Comparison of ENCODE assay signal across 12 mouse cellular contexts in the genomic region with DNA sequence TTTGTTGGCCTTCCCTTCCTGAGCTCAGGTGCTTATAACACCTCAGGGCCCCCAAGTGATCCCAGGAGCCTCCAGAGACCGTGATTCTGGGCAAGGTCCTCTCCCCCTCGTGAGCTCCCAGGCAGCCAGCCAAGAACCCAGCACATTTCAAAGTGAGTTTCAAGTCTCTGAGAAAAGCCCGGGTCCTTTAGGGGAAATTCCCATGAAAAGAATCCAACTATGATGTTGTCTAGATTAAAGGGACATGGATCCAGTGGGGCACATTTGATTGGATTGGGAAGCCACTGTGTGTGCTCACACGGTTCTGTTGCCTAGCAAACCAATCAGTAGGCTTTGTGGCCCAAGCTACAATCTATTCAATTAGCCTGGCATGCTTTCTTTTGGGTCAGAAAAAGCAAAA.
DNase-seq lines count a peak whose midpoint lies in the region; ATAC-seq and TF ChIP-seq lines count a peak whose summit lies in the region.
"Had no signal": no experiment of that assay in that cellular context is flagged by ENCODE, and none has a peak within 500 bp of the region (broad histone marks: within the 10 kb centered on the region; RNA-seq: fewer than 3 reads in every experiment).

No protein-coding gene starts in this region.

- H3K27me3 ChIP-seq in forebrain, embryonic 13.5 days = peaks cover 47% of the 10 kb centered on the region
- peaks cover 79% of the 10 kb centered on the region for H3K27me3 ChIP-seq in forebrain, embryonic 10.5 days (ENCODE audit: poor library complexity, severe bottlenecking)
- no peaks in the 10 kb centered on the region for H3K27me3 ChIP-seq in lung, postnatal 0 days (replicated peaks; ENCODE audit: insufficient read depth, low read length)
- H3K27me3 ChIP-seq in embryonic facial prominence, embryonic 12.5 days = peaks cover 10% of the 10 kb centered on the region; the same call in 1 of the 2 replicates

- H3K9me3 ChIP-seq in forebrain, embryonic 13.5 days (replicated peaks) = no peaks in the 10 kb centered on the region
- H3K9me3 ChIP-seq in forebrain, embryonic 10.5 days = no peaks in the 10 kb centered on the region
- no peaks in the 10 kb centered on the region for H3K9me3 ChIP-seq in lung, postnatal 0 days (ENCODE audit: low read length)
- no peaks in the 10 kb centered on the region for H3K9me3 ChIP-seq in embryonic facial prominence, embryonic 12.5 days
- H3K9me3 ChIP-seq: liver, embryonic 15.5 days had no signal

- 0 out of 2 replicates have a peak, but pooled peaks have one; percentile 65 for ATAC-seq in forebrain, embryonic 13.5 days
- ATAC-seq in lung, postnatal 0 days = no peak
- no peak for ATAC-seq in embryonic facial prominence, embryonic 12.5 days (ENCODE audit: insufficient number of reproducible peaks, insufficient read depth, low FRiP score, low TSS enrichment)
- no peak for ATAC-seq in cerebellum, adult (ENCODE audit: insufficient number of reproducible peaks, low FRiP score, low TSS enrichment)

- no peak overlapping the region for H3K27ac ChIP-seq in forebrain, embryonic 13.5 days
- H3K27ac ChIP-seq in forebrain, embryonic 10.5 days = no peak overlapping the region
- H3K27ac ChIP-seq in lung, postnatal 0 days (ENCODE audit: low read length) = no peak overlapping the region
- H3K27ac ChIP-seq in embryonic facial prominence, embryonic 12.5 days = 0 out of 2 replicates have a peak overlapping the region, but pooled peaks have one; percentile 32
- H3K27ac ChIP-seq: liver, embryonic 15.5 days had no signal

- peaks cover 14% of the 10 kb centered on the region for H3K4me1 ChIP-seq in forebrain, embryonic 13.5 days
- peaks cover 30% of the 10 kb centered on the region for H3K4me1 ChIP-seq in forebrain, embryonic 10.5 days
- H3K4me1 ChIP-seq in lung, postnatal 0 days (ENCODE audit: insufficient read depth, low read depth, low read length) = no peaks in the 10 kb centered on the region
- no peaks in the 10 kb centered on the region for H3K4me1 ChIP-seq in lung, adult 2 months (ENCODE audit: control insufficient read depth, insufficient read depth, low read length)
- H3K4me1 ChIP-seq in embryonic facial prominence, embryonic 12.5 days = peaks cover 21% of the 10 kb centered on the region
- H3K4me1 ChIP-seq: liver, embryonic 15.5 days had no signal

- no peak overlapping the region for H3K4me2 ChIP-seq in forebrain, embryonic 13.5 days
- no peak overlapping the region for H3K4me2 ChIP-seq in lung, postnatal 0 days (replicated peaks; ENCODE audit: low read depth, low read length)
- no peak overlapping the region for H3K4me2 ChIP-seq in embryonic facial prominence, embryonic 12.5 days (replicated peaks)
- H3K4me2 ChIP-seq: liver, embryonic 15.5 days had no signal

- no peak overlapping the region for H3K9ac ChIP-seq in forebrain, embryonic 13.5 days
- H3K9ac ChIP-seq in lung, postnatal 0 days (replicated peaks; ENCODE audit: low read depth) = no peak overlapping the region
- H3K9ac ChIP-seq in embryonic facial prominence, embryonic 12.5 days = no peak overlapping the region
- H3K9ac ChIP-seq: liver, embryonic 15.5 days had no signal

- no peak for DNase-seq in forebrain, embryonic 10.5 days (ENCODE audit: extremely low spot score, low spot score)
- DNase-seq in lung, postnatal 0 days (ENCODE audit: low spot score) = peak; percentile 19
- DNase-seq in lung, adult 2 months = no peak
- DNase-seq in kidney, postnatal 36 days = peak; percentile 48 to 69
- DNase-seq in embryo, embryonic 9.5 days (ENCODE audit: extremely low spot score) = no peak
- DNase-seq: cerebellum, adult 11-12 months; gastrocnemius, postnatal 25 days had no signal

- TF ChIP-seq EP300 in lung, postnatal 0 days (IDR thresholded peaks at IDR 0.05) = no peak

- TF ChIP-seq CTCF in lung, postnatal 0 days (IDR thresholded peaks at IDR 0.05) = no peak
- no peak for TF ChIP-seq CTCF in lung, adult 2 months (IDR thresholded peaks at IDR 0.05; ENCODE audit: insufficient read depth, low read length)

- TF ChIP-seq POLR2A in lung, adult 2 months (IDR thresholded peaks at IDR 0.05; ENCODE audit: borderline replicate concordance, extremely low read depth, low read depth, low read length) = no peak

- 9% methylated on average over 4 of the region's 4 CpGs for WGBS in forebrain, embryonic 13.5 days
- 25% methylated on average over 4 of the region's 4 CpGs for WGBS in forebrain, embryonic 10.5 days
- 7% methylated on average over 4 of the region's 4 CpGs for WGBS in lung, postnatal 0 days
- 16% methylated on average over 4 of the region's 4 CpGs for WGBS in lung, adult 2 months
- WGBS in embryonic facial prominence, embryonic 12.5 days = 16% methylated on average over 4 of the region's 4 CpGs

- H3K36me3 ChIP-seq in forebrain, embryonic 13.5 days (ENCODE audit: poor library complexity, severe bottlenecking) = no peaks in the 10 kb centered on the region
- no peaks in the 10 kb centered on the region for H3K36me3 ChIP-seq in forebrain, embryonic 10.5 days (replicated peaks)
- H3K36me3 ChIP-seq in lung, postnatal 0 days (ENCODE audit: insufficient read depth, low read length) = no peaks in the 10 kb centered on the region
- no peaks in the 10 kb centered on the region for H3K36me3 ChIP-seq in embryonic facial prominence, embryonic 12.5 days
- H3K36me3 ChIP-seq: G1E; liver, embryonic 15.5 days had no signal

- no peak overlapping the region for H3K4me3 ChIP-seq in forebrain, embryonic 13.5 days
- H3K4me3 ChIP-seq in forebrain, embryonic 10.5 days = no peak overlapping the region
- no peak overlapping the region for H3K4me3 ChIP-seq in lung, postnatal 0 days (ENCODE audit: low read depth, low read length)
- H3K4me3 ChIP-seq in lung, adult 2 months (replicated peaks; ENCODE audit: extremely low read depth, low read depth, low read length) = no peak overlapping the region
- H3K4me3 ChIP-seq in embryonic facial prominence, embryonic 12.5 days = no peak overlapping the region
- H3K4me3 ChIP-seq: liver, embryonic 15.5 days had no signal

Comparison
In these comparisons a context has a peak if more than half of its experiments do, and no peak if none do; other contexts are left out.
1. DNase-seq: peak in lung, postnatal 0 days (single experiment) and kidney, postnatal 36 days (2 of 2); none in forebrain, embryonic 10.5 days (single experiment), lung, adult 2 months (single experiment) and embryo, embryonic 9.5 days (single experiment).